Mouse (Mus musculus) lung, embryonic 16.5 days (tissue): ENCODE results near the gene Wipf3. TPM values are rescaled to one million over a fixed set of nuclear protein-coding genes. Genes with fewer than 3 reads are reported as not detected.

Source experiments
- ATAC-seq: fragments of 200-750 bp; cut with Nextera tagmentation; 2 replicates; pipeline ENCODE4 v1.8.0; 2017; ENCODE audit warnings: low read depth, mild to moderate bottlenecking, moderate library complexity
- H3K27ac ChIP-seq: fragments of 300-500 bp; sonication (generic); 2 replicates; pipeline ENCODE4 v1.5.1; 2014; ENCODE audit warnings: mild to moderate bottlenecking, control low read depth, low read length
- H3K27me3 ChIP-seq: fragments of 300-500 bp; sonication (generic); 2 replicates; pipeline ENCODE4 v1.6.1; 2014; ENCODE audit warnings: low read depth, low read length, mixed read lengths; ENCODE audit not compliant: control insufficient read depth, insufficient read depth
- H3K36me3 ChIP-seq: fragments of 300-500 bp; sonication (generic); 2 replicates; pipeline ENCODE4 v1.6.1; 2014; ENCODE audit warnings: low read length; ENCODE audit not compliant: control insufficient read depth, insufficient read depth
- H3K4me1 ChIP-seq: fragments of 300-500 bp; sonication (generic); replicated peaks from 2 replicates; pipeline ENCODE4 v1.6.1; 2014; ENCODE audit warnings: low read length, mixed read lengths; ENCODE audit not compliant: control insufficient read depth, insufficient read depth
- H3K4me2 ChIP-seq: fragments of 300-500 bp; sonication (generic); 2 replicates; pipeline ENCODE4 v1.6.1; 2014; ENCODE audit warnings: low read depth, low read length, control low read depth
- H3K4me3 ChIP-seq: fragments of 300-500 bp; sonication (generic); 2 replicates; pipeline ENCODE4 v1.5.1; 2014; ENCODE audit warnings: mild to moderate bottlenecking, low read length, control low read depth
- H3K9ac ChIP-seq: fragments of 300-500 bp; sonication (generic); 2 replicates; pipeline ENCODE4 v1.6.1; 2014; ENCODE audit warnings: low read length, control low read depth
- H3K9me3 ChIP-seq: fragments of 300-500 bp; sonication (generic); 2 replicates; pipeline ENCODE4 v1.6.1; 2016; ENCODE audit warnings: low read length; ENCODE audit not compliant: control insufficient read depth
- WGBS: fragments of 180-500 bp; shearing (Covaris S2); extraction: QIAGEN DNeasy Blood & Tissue Kit; methylation state at CpG from one replicate; pipeline ENCODE4 v1.1.7; 2014; 5-methylcytosine and 5-hydroxymethylcytosine counted together
- polyA plus RNA-seq: library from polyadenylated mRNA; unstranded; fragments of >200 nt; fragmentation: Nextera tagmentation; extraction: Ambion mirVana; gene quantifications from 2 replicates; pipeline ENCODE4 v1.2.1, GENCODE M21; 2015

Wipf3 gene
- polyA plus RNA-seq, 1 experiment from 2014 or later, result 1.2 TPM

GRCm38 (mm10) chr6:54393886-54394285, 35.5 kb upstream of the Wipf3 start:
- Histone ChIP-seq H3K4me2 (no peak overlapping the region), H3K4me1 (peaks cover 3% of the 10 kb centered on the region), H3K4me3 (no peak overlapping the region), H3K27ac (no peak overlapping the region), H3K9me3 (no peaks in the 10 kb centered on the region), H3K27me3 (no peaks in the 10 kb centered on the region), H3K9ac (no peak overlapping the region), H3K36me3 (no peaks in the 10 kb centered on the region)
- no peak for ATAC-seq
- WGBS, result 65% methylated on average over 6 of the region's 6 CpGs

- Histone ChIP-seq H3K9me3 (no peaks in the 10 kb centered on the region), H3K27ac (peak overlapping the region; percentile 52; the same call in 1 of the 2 replicates), H3K27me3 (no peaks in the 10 kb centered on the region), H3K4me2 (0 out of 2 replicates have a peak overlapping the region, but pooled peaks have one; percentile 19), H3K4me3 (no peak overlapping the region), H3K9ac (no peak overlapping the region), H3K36me3 (no peaks in the 10 kb centered on the region), H3K4me1 (peaks cover 13% of the 10 kb centered on the region)
- 19% methylated on average over 11 of the region's 11 CpGs for WGBS
- ATAC-seq, result peak; percentile 59
Observed at GRCm38 (mm10) chr6:54399194-54399923, 30.0 kb upstream of the Wipf3 start.

- 76% methylated on average over 2 of the region's 2 CpGs for WGBS
- H3K9me3 ChIP-seq, result no peaks in the 10 kb centered on the region
Observed at GRCm38 (mm10) chr6:54401503-54401902, 27.9 kb upstream of the Wipf3 start.

DNA sequence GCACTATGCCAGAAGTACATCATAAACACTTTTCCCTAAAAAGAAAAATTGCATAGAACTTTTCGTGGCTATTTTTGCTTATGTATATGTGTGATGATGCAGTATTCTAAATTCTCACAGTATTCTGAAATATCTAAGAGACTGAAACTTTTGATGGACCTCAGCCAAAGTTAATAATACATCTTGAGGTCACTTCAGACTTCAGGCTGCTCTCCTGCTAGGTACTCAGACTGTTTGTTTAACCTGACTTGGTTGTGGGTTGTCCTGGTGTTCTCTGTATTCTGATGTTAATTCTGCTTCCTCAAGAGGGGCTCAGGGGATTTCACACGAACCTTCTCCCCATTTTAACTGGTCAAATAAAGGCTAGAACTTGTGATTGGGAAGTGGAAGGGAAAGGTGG, 24.5 kb upstream of the Wipf3 start:
- Histone ChIP-seq H3K4me3 (no peak overlapping the region), H3K4me2 (no peak overlapping the region), H3K27me3 (no peaks in the 10 kb centered on the region), H3K4me1 (peaks cover 5% of the 10 kb centered on the region; the same call in 1 of the 2 replicates), H3K27ac (no peak overlapping the region), H3K36me3 (no peaks in the 10 kb centered on the region), H3K9ac (no peak overlapping the region), H3K9me3 (no peaks in the 10 kb centered on the region)
- no peak for ATAC-seq
- WGBS, result 38% methylated on average over 2 of the region's 2 CpGs

More at GRCm38 (mm10) chr6:54401503-54401902, 27.9 kb upstream of the Wipf3 start:
- H3K9ac ChIP-seq, result no peak overlapping the region
- no peaks in the 10 kb centered on the region for H3K36me3 ChIP-seq
- no peak for ATAC-seq
- H3K27ac ChIP-seq, result no peak overlapping the region
- peaks cover 19% of the 10 kb centered on the region for H3K4me1 ChIP-seq
- H3K27me3 ChIP-seq, result no peaks in the 10 kb centered on the region
- no peak overlapping the region for H3K4me3 ChIP-seq
- H3K4me2 ChIP-seq, result no peak overlapping the region

GRCm38 (mm10) chr6:54406116-54406515, 23.3 kb upstream of the Wipf3 start:
- WGBS, result 90% methylated on average over 5 of the region's 5 CpGs
- no peaks in the 10 kb centered on the region for H3K36me3 ChIP-seq
- no peaks in the 10 kb centered on the region for H3K9me3 ChIP-seq
- no peak overlapping the region for H3K27ac ChIP-seq
- no peaks in the 10 kb centered on the region for H3K27me3 ChIP-seq
- H3K9ac ChIP-seq, result no peak overlapping the region
- no peak for ATAC-seq
- no peak overlapping the region for H3K4me3 ChIP-seq
- peaks cover 5% of the 10 kb centered on the region; the same call in 1 of the 2 replicates for H3K4me1 ChIP-seq
- no peak overlapping the region for H3K4me2 ChIP-seq

- Histone ChIP-seq H3K4me2 (no peak overlapping the region), H3K4me1 (peaks cover 5% of the 10 kb centered on the region; the same call in 1 of the 2 replicates), H3K27me3 (no peaks in the 10 kb centered on the region), H3K27ac (no peak overlapping the region), H3K9ac (no peak overlapping the region), H3K9me3 (no peaks in the 10 kb centered on the region), H3K4me3 (no peak overlapping the region), H3K36me3 (no peaks in the 10 kb centered on the region)
- 0 out of 2 replicates have a peak, but pooled peaks have one; percentile 43 for ATAC-seq
- 34% methylated on average over 6 of the region's 6 CpGs for WGBS
Observed at GRCm38 (mm10) chr6:54409271-54409670, 20.1 kb upstream of the Wipf3 start.

- no peak for ATAC-seq
- 68% methylated on average over 4 of the region's 4 CpGs for WGBS
- no peaks in the 10 kb centered on the region for H3K36me3 ChIP-seq
Observed at GRCm38 (mm10) chr6:54410451-54410850, 19.0 kb upstream of the Wipf3 start.

GRCm38 (mm10) chr6:54411591-54411990, 17.8 kb upstream of the Wipf3 start:
- Histone ChIP-seq H3K27me3 (no peaks in the 10 kb centered on the region), H3K9me3 (no peaks in the 10 kb centered on the region), H3K4me2 (no peak overlapping the region), H3K4me1 (no peaks in the 10 kb centered on the region), H3K9ac (no peak overlapping the region), H3K27ac (no peak overlapping the region), H3K4me3 (no peak overlapping the region), H3K36me3 (no peaks in the 10 kb centered on the region)
- 65% methylated on average over 8 of the region's 8 CpGs for WGBS
- ATAC-seq, result no peak

More at GRCm38 (mm10) chr6:54410451-54410850, 19.0 kb upstream of the Wipf3 start:
- Histone ChIP-seq H3K9ac (no peak overlapping the region), H3K4me3 (no peak overlapping the region), H3K4me2 (no peak overlapping the region), H3K4me1 (no peaks in the 10 kb centered on the region), H3K27me3 (no peaks in the 10 kb centered on the region), H3K27ac (no peak overlapping the region), H3K9me3 (no peaks in the 10 kb centered on the region)

DNA sequence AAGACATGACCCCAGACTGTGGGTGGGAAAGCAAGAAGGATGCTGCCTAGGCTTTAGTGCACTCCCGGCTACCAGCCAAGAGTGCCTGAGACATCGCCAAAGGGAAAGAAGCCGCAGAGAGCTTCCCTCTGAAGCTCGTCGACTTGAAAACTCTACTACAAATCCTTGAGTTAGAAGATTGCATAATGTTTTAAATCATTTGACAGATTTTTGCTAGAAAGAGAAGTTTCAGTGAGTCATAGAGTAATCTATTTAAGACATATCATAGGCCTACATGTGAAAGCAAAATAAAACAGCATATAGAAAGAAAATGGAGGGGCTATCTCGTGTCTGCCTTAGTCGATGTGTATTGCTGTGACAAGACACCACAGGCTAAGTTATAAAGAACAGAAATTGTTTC, 16.5 kb upstream of the Wipf3 start:
- no peak for ATAC-seq

More for the DNA sequence above, 16.5 kb upstream of the Wipf3 start:
- Histone ChIP-seq H3K9ac (no peak overlapping the region), H3K36me3 (no peaks in the 10 kb centered on the region), H3K4me3 (no peak overlapping the region), H3K4me2 (no peak overlapping the region), H3K27me3 (no peaks in the 10 kb centered on the region), H3K27ac (no peak overlapping the region), H3K9me3 (no peaks in the 10 kb centered on the region), H3K4me1 (no peaks in the 10 kb centered on the region)
- WGBS, result 74% methylated on average over 7 of the region's 7 CpGs
